Mouse (Mus musculus) hindbrain, embryonic 10.5 days (tissue): ENCODE data around the gene Tspan17. TPM values are rescaled to one million over a fixed set of nuclear protein-coding genes. Genes with fewer than 3 reads are reported as not detected.

Experiments used
- DNase-seq: peaks from one replicate; pipeline ENCODE4 v3.0.0-alpha.2; 2017; ENCODE audit warnings: low spot score
- H3K27ac ChIP-seq: fragments of 300-500 bp; sonication (generic); 2 replicates; pipeline ENCODE4 v1.5.1; 2016; ENCODE audit warnings: mild to moderate bottlenecking, moderate library complexity
- H3K27me3 ChIP-seq: fragments of 300-500 bp; sonication (generic); 2 replicates; pipeline ENCODE4 v1.6.1; 2016; ENCODE audit warnings: mild to moderate bottlenecking; ENCODE audit not compliant: poor library complexity, insufficient read depth, severe bottlenecking
- H3K36me3 ChIP-seq: fragments of 300-500 bp; sonication (generic); 2 replicates; pipeline ENCODE4 v1.6.1; 2016; ENCODE audit warnings: mild to moderate bottlenecking, moderate library complexity
- H3K4me1 ChIP-seq: fragments of 300-500 bp; sonication (generic); replicated peaks from 2 replicates; pipeline ENCODE4 v1.6.1; 2016; ENCODE audit warnings: mild to moderate bottlenecking
- H3K4me3 ChIP-seq: fragments of 300-500 bp; sonication (generic); 2 replicates; pipeline ENCODE4 v1.5.1; 2016; ENCODE audit warnings: mild to moderate bottlenecking, moderate library complexity
- H3K9me3 ChIP-seq: fragments of 300-500 bp; sonication (generic); 2 replicates; pipeline ENCODE4 v1.6.1; 2016; ENCODE audit warnings: mild to moderate bottlenecking, moderate library complexity
- WGBS: fragments of 180-500 bp; shearing (Covaris S2); methylation state at CpG from one replicate; pipeline ENCODE4 v1.1.7; 2016; 5-methylcytosine and 5-hydroxymethylcytosine counted together
- polyA plus RNA-seq: library from polyadenylated mRNA; unstranded; fragments of >200 nt; fragmentation: Nextera tagmentation; extraction: Ambion mirVana; gene quantifications from 2 replicates; pipeline ENCODE4 v1.2.1, GENCODE M21; 2016

Tspan17 gene
- polyA plus RNA-seq, 1 experiment from 2014 or later, result 26.5 TPM

GRCm38 (mm10) chr13:54827992-54828391, 38.8 kb downstream of the Tspan17 start:
- no peak overlapping the region for H3K4me3 ChIP-seq
- peaks cover 28% of the 10 kb centered on the region for H3K27me3 ChIP-seq
- H3K9me3 ChIP-seq, result no peaks in the 10 kb centered on the region
- H3K4me1 ChIP-seq, result peaks cover 25% of the 10 kb centered on the region
- no peak overlapping the region for H3K27ac ChIP-seq
- 53% methylated on average over 7 of the region's 7 CpGs for WGBS
- H3K36me3 ChIP-seq, result no peaks in the 10 kb centered on the region
- no peak for DNase-seq

DNA sequence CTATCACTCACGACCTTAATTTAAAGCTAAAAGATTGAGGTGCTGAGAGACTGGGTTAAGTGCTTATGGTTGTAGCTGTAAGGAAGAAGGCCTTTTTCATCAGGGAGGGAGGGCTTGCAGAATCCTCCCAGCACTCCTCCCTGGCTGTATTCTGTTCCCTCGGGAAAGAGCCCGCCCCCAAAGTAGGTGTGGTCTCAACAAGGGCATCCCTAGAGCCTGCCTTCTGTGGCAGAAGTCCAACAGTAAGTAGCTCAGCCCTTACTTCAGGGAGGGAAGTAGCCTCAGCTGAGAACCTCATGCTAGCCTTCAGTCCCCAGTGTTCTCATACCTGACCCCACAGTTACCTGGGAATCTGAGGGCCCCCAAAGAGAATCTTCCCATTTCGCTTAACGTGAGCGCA, 39.3 kb downstream of the Tspan17 start:
- no peaks in the 10 kb centered on the region for H3K36me3 ChIP-seq
- H3K4me1 ChIP-seq, result peaks cover 25% of the 10 kb centered on the region
- no peak overlapping the region for H3K4me3 ChIP-seq
- no peaks in the 10 kb centered on the region for H3K9me3 ChIP-seq
- H3K27ac ChIP-seq, result no peak overlapping the region
- no peak for DNase-seq
- peaks cover 23% of the 10 kb centered on the region for H3K27me3 ChIP-seq
- WGBS, result 58% methylated on average over 6 of the region's 6 CpGs

DNA sequence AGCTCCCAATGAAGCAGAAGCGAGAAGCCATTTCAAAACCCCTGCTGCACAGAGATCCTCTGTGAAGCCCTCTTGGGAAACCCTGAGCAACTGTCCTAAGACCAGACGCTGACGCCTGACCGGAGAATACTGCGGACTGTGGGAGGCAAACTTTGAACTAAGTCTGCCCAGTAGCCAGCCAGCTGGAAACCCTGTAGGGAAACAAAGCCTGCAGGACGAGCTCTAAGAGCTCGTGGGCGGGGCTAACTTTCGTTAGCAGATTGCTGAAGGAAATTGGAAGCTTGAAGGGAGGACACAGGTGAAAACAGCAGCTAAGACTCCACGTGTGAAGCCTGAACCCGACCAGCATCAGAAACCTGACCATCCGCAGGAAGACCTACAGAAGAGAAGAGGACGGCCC, 40.3 kb downstream of the Tspan17 start:
- H3K4me3 ChIP-seq, result peak overlapping the region; percentile 20
- H3K27ac ChIP-seq, result no peak overlapping the region

GRCm38 (mm10) chr13:54836351-54837030, 47.3 kb downstream of the Tspan17 start:
- H3K9me3 ChIP-seq, result no peaks in the 10 kb centered on the region; the same call in 1 of the 2 replicates
- no peaks in the 10 kb centered on the region for H3K36me3 ChIP-seq
- peaks cover 14% of the 10 kb centered on the region for H3K4me1 ChIP-seq
- H3K4me3 ChIP-seq, result no peak overlapping the region
- 81% methylated on average over 14 of the region's 14 CpGs for WGBS
- DNase-seq, result no peak
- H3K27me3 ChIP-seq, result peaks cover 15% of the 10 kb centered on the region; the same call in 1 of the 2 replicates
- H3K27ac ChIP-seq, result no peak overlapping the region

More for the DNA sequence above, 40.3 kb downstream of the Tspan17 start:
- Histone ChIP-seq H3K4me1 (peaks cover 17% of the 10 kb centered on the region), H3K36me3 (no peaks in the 10 kb centered on the region), H3K9me3 (no peaks in the 10 kb centered on the region), H3K27me3 (peaks cover 13% of the 10 kb centered on the region)
- 4% methylated on average over 13 of the region's 13 CpGs for WGBS
- DNase-seq, result no peak

- WGBS, result 82% methylated on average over 5 of the region's 5 CpGs
- peaks cover 14% of the 10 kb centered on the region for H3K4me1 ChIP-seq
- no peak for DNase-seq
- H3K27ac ChIP-seq, result no peak overlapping the region
- no peak overlapping the region for H3K4me3 ChIP-seq
- H3K27me3 ChIP-seq, result peaks cover 15% of the 10 kb centered on the region; the same call in 1 of the 2 replicates
- no peaks in the 10 kb centered on the region for H3K36me3 ChIP-seq
- peaks cover 6% of the 10 kb centered on the region; the same call in 1 of the 2 replicates for H3K9me3 ChIP-seq
Observed at GRCm38 (mm10) chr13:54837061-54837460, 47.9 kb downstream of the Tspan17 start.

DNA sequence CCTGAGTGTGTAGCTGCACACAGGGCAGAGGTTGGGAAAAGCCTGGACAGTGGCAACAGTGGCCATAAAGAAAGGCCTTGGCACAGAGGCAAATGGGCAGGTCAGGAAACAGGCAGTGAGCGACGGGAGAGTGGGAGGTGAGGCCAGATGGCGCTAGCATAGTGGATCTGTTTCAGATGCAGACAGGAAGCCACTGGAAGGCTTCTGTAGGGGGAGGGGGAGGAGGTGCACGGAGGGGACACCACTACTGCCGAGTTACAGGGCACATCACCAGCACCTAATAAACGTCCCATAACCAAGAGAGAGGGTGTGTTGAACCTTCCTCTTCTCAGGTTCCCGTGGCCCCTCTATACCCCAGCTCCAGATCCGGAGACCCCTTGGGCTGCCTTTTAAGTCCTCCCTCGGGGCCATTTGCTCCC, 48.3 kb downstream of the Tspan17 start:
- 24% methylated on average over 9 of the region's 9 CpGs for WGBS
- no peak for DNase-seq
- Histone ChIP-seq H3K27ac (peak overlapping the region; percentile 56; the same call in 1 of the 2 replicates), H3K4me3 (no peak overlapping the region), H3K36me3 (no peaks in the 10 kb centered on the region), H3K4me1 (peaks cover 14% of the 10 kb centered on the region), H3K27me3 (peaks cover 15% of the 10 kb centered on the region; the same call in 1 of the 2 replicates), H3K9me3 (peaks cover 7% of the 10 kb centered on the region; the same call in 1 of the 2 replicates)

GRCm38 (mm10) chr13:54838540-54838939, 49.4 kb downstream of the Tspan17 start:
- WGBS, result 86% methylated on average over 15 of the region's 15 CpGs
- Histone ChIP-seq H3K4me3 (no peak overlapping the region), H3K27me3 (peaks cover 15% of the 10 kb centered on the region; the same call in 1 of the 2 replicates), H3K9me3 (peaks cover 7% of the 10 kb centered on the region; the same call in 1 of the 2 replicates), H3K27ac (no peak overlapping the region), H3K36me3 (no peaks in the 10 kb centered on the region), H3K4me1 (peaks cover 14% of the 10 kb centered on the region)
- DNase-seq, result no peak

- H3K4me3 ChIP-seq, result no peak overlapping the region
- peaks cover 15% of the 10 kb centered on the region; the same call in 1 of the 2 replicates for H3K27me3 ChIP-seq
- WGBS, result 73% methylated on average over 6 of the region's 6 CpGs
- no peak overlapping the region for H3K27ac ChIP-seq
- H3K4me1 ChIP-seq, result peaks cover 14% of the 10 kb centered on the region
- no peaks in the 10 kb centered on the region for H3K36me3 ChIP-seq
- H3K9me3 ChIP-seq, result peaks cover 7% of the 10 kb centered on the region; the same call in 1 of the 2 replicates
- no peak for DNase-seq
Observed at GRCm38 (mm10) chr13:54839211-54839610, 50.0 kb downstream of the Tspan17 start.

DNA sequence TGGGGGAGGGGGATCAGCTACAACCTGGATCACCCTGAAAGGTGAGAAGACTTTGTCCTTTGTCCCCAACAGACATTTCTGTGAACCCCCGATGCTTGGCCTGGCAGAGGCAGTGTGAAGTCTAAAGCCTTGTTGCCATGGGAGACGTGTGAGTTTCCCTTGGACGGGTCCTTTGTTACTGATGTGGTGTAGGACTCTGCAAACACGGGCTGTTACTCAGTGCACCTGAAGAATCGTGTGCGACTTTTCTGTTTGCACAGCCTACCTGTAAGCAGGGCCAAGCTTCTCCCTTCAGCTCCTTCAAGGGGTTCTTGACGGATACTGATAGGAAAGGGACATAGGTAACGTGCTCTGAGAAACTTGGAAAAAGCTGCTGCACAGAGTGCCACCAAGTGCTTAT, 55.4 kb downstream of the Tspan17 start:
- Histone ChIP-seq H3K9me3 (peaks cover 7% of the 10 kb centered on the region; the same call in 1 of the 2 replicates), H3K4me1 (peaks cover 15% of the 10 kb centered on the region), H3K27me3 (peaks cover 14% of the 10 kb centered on the region; the same call in 1 of the 2 replicates), H3K27ac (no peak overlapping the region), H3K36me3 (no peaks in the 10 kb centered on the region), H3K4me3 (no peak overlapping the region)
- DNase-seq, result no peak
- WGBS, result 43% methylated on average over 8 of the region's 8 CpGs

Other genes with a start within 250 kb of the Tspan17 start
- 228 and 273 TPM in 2 replicates for gene 4833439L19Rik, start 223.9 kb upstream of the Tspan17 start, polyA plus RNA-seq
- 28.8 and 35.8 TPM in 2 replicates for gene Arl10, start 214.4 kb upstream of the Tspan17 start, polyA plus RNA-seq
- 80.8 and 101 TPM in 2 replicates for gene Nop16, start 199.3 kb upstream of the Tspan17 start, polyA plus RNA-seq
- gene Higd2a, start 199.2 kb upstream of the Tspan17 start, polyA plus RNA-seq, result 163 and 174 TPM in 2 replicates
- 21.4 and 35.4 TPM in 2 replicates for gene Cltb, start 178.0 kb upstream of the Tspan17 start, polyA plus RNA-seq
- 86.3 and 86.4 TPM in 2 replicates for gene Faf2, start 167.6 kb upstream of the Tspan17 start, polyA plus RNA-seq
- gene Rnf44, start 95.5 kb upstream of the Tspan17 start, polyA plus RNA-seq, result 106 and 127 TPM in 2 replicates
- gene Cdhr2, start 87.9 kb upstream of the Tspan17 start, polyA plus RNA-seq, result 0.07 and 0.15 TPM in 2 replicates
- 1.2 and 2.5 TPM in 2 replicates for gene Gprin1, start 39.5 kb upstream of the Tspan17 start, polyA plus RNA-seq
- gene Sncb, start 22.8 kb upstream of the Tspan17 start, polyA plus RNA-seq, result 2.3 and 2.4 TPM in 2 replicates
- not detected in 2 replicates for gene Eif4e1b, start 5.4 kb upstream of the Tspan17 start, polyA plus RNA-seq
- gene Unc5a, start 160.0 kb downstream of the Tspan17 start, polyA plus RNA-seq, result 2.0 and 4.4 TPM in 2 replicates
- gene Hk3, start 232.0 kb downstream of the Tspan17 start, polyA plus RNA-seq, result 0.55 and 0.85 TPM in 2 replicates